Mouse (Mus musculus) right cerebral cortex, postnatal 4 days (tissue): ENCODE data around the gene Plch2.
A peak's percentile ranks its signal among the peaks of the same experiment; 100 is the strongest.
"Not testable (repeated sequence)": the region's sequence is repeated elsewhere in the genome, so short reads cannot be mapped to it uniquely, and the experiment has no call there.

Experiments
- DNase-seq: peaks from one replicate; pipeline ENCODE4 v3.0.0-alpha.2; 2022

Plch2 gene

GRCm38 (mm10) chr4:155056724-155057123 is at the start of gene Plch2:
Plch2 (minus strand) TSS chr4:155056784.
- DNase-seq = no peak

- no peak for DNase-seq
Observed at GRCm38 (mm10) chr4:155098572-155098971, 42.0 kb upstream of the Plch2 start.

- no peak for DNase-seq
Observed at GRCm38 (mm10) chr4:155097452-155097851, 40.9 kb upstream of the Plch2 start.

- DNase-seq = no peak
Observed at GRCm38 (mm10) chr4:155095967-155096366, 39.4 kb upstream of the Plch2 start.

GRCm38 (mm10) chr4:155095238-155095900 is 38.8 kb upstream of the Plch2 start:
- peak; percentile 89 for DNase-seq

- peak; percentile 48 for DNase-seq
Observed at GRCm38 (mm10) chr4:155094565-155094964, 38.0 kb upstream of the Plch2 start.

- no peak for DNase-seq
Observed at GRCm38 (mm10) chr4:155093431-155094149, 37.0 kb upstream of the Plch2 start.

- DNase-seq = no peak
Observed at GRCm38 (mm10) chr4:155092718-155093430, 36.3 kb upstream of the Plch2 start.

GRCm38 (mm10) chr4:155090688-155091449 is 34.3 kb upstream of the Plch2 start:
- no peak for DNase-seq

- DNase-seq = no peak
Observed at GRCm38 (mm10) chr4:155090147-155090546, 33.6 kb upstream of the Plch2 start.

- no peak for DNase-seq
Observed at GRCm38 (mm10) chr4:155089241-155089640, 32.7 kb upstream of the Plch2 start.

GRCm38 (mm10) chr4:155086108-155087024 is 29.8 kb upstream of the Plch2 start, which contains the start of the genes Rer1 and Morn1:
Rer1 (minus strand) TSS chr4:155086382.
Morn1 (plus strand) TSS chr4:155086577.
- DNase-seq = peak; percentile 99

GRCm38 (mm10) chr4:155085206-155086107 is 28.9 kb upstream of the Plch2 start:
- no peak for DNase-seq

GRCm38 (mm10) chr4:155084351-155084750 is 27.8 kb upstream of the Plch2 start:
- DNase-seq = no peak

GRCm38 (mm10) chr4:155083553-155083952 is 27.0 kb upstream of the Plch2 start:
- no peak for DNase-seq

GRCm38 (mm10) chr4:155079666-155080065 is 23.1 kb upstream of the Plch2 start:
- DNase-seq = no peak

- DNase-seq = not testable (repeated sequence)
Observed at GRCm38 (mm10) chr4:155078808-155079207, 22.2 kb upstream of the Plch2 start.

- no peak for DNase-seq
Observed at GRCm38 (mm10) chr4:155076677-155077076, 20.1 kb upstream of the Plch2 start.

- no peak for DNase-seq
Observed at GRCm38 (mm10) chr4:155075813-155076212, 19.2 kb upstream of the Plch2 start.

GRCm38 (mm10) chr4:155075137-155075536 is 18.6 kb upstream of the Plch2 start:
- DNase-seq = no peak

GRCm38 (mm10) chr4:155074418-155074817 is 17.8 kb upstream of the Plch2 start:
- DNase-seq = no peak
